Mouse (Mus musculus) urinary bladder, adult 2 months (tissue): ENCODE results near the gene Arhgap36. TPM values are rescaled to one million over a fixed set of nuclear protein-coding genes. Genes with fewer than 3 reads are reported as not detected.

ENCODE experiments used
- DNase-seq: peaks from one replicate; pipeline ENCODE4 v3.0.0; 2022; ENCODE audit warnings: low spot score
- polyA plus RNA-seq: library from polyadenylated mRNA; depleted of rRNA; stranded (reverse); fragments of >200 nt; gene quantifications from 2 replicates; pipeline ENCODE4 v1.2.3, GENCODE M21; 2012; rRNA removed

Arhgap36 gene
- polyA plus RNA-seq = 0.17 and 0.27 TPM in 2 replicates

- DNase-seq = no peak
Observed at GRCm38 (mm10) chrX:49463442-49463970, at the start of gene Arhgap36. Arhgap36 (plus strand) TSS chrX:49463945.

- DNase-seq = no peak
Observed at GRCm38 (mm10) chrX:49457781-49458180, 6.0 kb upstream of the Arhgap36 start.

- no peak for DNase-seq
Observed at GRCm38 (mm10) chrX:49470287-49471054, 6.7 kb downstream of the Arhgap36 start.

GRCm38 (mm10) chrX:49479968-49480809 is 16.4 kb downstream of the Arhgap36 start:
- no peak for DNase-seq

GRCm38 (mm10) chrX:49480846-49481245 is 17.1 kb downstream of the Arhgap36 start:
- DNase-seq = no peak

- DNase-seq = no peak
Observed at GRCm38 (mm10) chrX:49489141-49489540, 25.4 kb downstream of the Arhgap36 start.

GRCm38 (mm10) chrX:49493739-49494449 is 30.1 kb downstream of the Arhgap36 start:
- no peak for DNase-seq

Other genes starting within 250 kb of the Arhgap36 start
- gene Enox2, start 175.7 kb upstream of the Arhgap36 start, polyA plus RNA-seq = 9.5 and 10.0 TPM in 2 replicates
- not detected in 2 replicates for gene Olfr1320, start 208.4 kb downstream of the Arhgap36 start, polyA plus RNA-seq